Mouse (Mus musculus): ENCODE results near the gene Gm7029.
"Not testable (repeated sequence)": the region's sequence is repeated elsewhere in the genome, so short reads cannot be mapped to it uniquely, and the experiment has no call there.

The Gm7029 gene

DNA sequence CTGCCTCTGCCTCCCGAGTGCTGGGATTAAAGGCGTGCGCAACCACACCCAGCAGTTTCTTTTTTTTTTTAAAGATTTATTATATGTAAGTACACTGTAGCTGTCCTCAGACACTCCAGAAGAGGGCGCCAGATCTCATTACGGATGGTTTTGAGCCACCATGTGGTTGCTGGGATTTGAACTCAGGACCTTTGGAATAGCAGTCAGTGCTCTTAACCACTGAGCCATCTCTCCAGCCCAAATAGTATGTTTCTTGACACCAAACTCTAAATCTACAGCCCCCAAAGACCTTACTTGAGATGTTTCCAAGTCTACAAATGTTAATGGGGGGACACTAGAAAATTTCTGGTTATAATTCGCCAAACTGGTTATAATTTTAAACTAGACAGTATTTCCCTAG, 18.3 kb downstream of the Gm7029 start:
- in situ Hi-C loops (cut with MboI): not testable (repeated sequence)

DNA sequence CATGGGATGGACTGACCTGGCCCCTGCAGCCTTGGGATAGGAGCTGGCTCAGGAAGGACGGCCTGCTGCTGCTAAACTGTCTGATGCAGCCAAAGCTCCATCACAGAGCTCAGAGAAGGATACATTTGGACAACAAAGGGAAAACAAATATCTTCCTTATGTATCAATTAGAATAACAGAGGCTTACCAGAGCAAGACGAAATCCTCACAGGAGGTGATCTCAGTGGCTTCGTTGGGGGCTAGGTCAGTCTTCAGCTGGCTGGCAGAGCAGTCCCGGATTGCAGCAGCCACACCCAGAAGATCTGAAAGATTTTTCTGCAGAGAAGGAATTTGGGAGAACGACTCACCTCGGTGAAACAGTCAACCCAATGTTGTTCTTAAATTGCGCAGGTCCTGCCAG, 18.8 kb downstream of the Gm7029 start:
- in situ Hi-C loops (cut with MboI): no loop called here

DNA sequence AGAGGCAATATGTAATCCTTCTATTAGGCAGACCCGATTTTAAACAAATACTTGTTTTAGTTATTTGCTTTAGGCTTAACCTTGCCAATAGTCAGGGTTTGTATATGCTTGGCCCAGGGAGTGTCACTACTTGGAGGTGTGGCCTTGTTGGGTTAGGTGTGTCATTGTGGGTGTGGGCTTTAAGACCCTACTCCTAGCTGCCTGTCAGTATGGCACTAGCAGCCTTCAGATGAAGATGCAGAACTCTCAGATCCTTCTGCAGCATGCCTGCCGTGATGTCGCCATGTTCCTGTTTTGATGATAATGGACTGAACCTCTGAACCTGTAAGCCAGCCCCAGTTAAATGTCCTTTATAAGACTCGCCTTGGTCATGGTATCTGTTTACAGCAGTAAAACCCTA, 19.4 kb downstream of the Gm7029 start:
- in situ Hi-C loops (cut with MboI): not testable (repeated sequence)

DNA sequence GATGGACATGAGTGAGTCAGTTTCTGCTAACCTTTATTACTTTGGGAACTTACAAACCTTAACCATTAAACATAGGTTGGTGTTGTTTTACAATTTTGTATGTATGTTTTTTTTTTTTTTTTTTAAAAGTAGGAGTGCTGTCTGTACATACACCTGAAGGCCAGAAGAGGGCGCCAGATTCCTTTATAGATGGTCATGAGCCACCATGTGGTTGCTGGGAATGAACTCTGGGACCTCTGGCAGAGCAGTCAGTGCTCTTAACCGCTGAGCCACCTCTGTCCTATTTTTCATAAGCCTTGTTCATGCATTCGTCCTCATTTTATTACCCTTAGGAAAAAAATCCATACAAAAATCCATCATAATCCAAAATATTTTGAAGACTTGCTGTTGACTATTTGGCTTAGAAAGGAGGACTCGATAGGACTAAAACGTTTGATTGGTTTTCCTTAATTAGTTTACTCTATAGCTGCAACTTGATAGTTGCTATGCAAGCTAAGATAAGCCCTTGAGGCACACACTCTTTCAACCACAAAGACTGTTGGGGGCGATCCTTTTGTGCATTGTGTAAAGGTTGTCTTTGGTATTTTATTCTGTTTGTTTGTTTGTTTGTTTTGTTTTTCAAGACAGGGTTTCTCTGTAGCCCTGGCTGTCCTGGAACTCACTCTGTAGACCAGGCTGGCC, 23.6 kb downstream of the Gm7029 start:
- in situ Hi-C loops (cut with MboI): no loop called here

DNA sequence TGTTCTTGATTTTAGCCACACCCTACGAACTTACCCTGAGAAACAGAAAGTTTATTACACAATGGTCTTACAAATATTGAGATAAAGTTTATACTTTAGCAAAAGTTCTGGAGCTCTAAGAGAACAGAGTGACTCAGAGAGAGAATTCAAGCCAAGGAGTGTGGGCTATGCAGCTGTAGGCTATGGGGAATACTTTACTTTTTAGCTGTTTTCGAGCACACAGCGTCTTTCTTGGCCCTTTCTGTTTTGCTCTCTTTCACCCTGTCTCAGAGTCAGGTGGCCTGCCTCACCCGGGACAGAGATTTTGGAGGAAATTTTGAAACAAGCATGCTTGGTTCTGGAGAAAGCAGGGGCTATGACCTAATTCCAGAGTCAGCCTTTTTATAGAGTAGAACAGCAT, 24.6 kb downstream of the Gm7029 start:
- in situ Hi-C loops (cut with MboI): not testable (repeated sequence)

DNA sequence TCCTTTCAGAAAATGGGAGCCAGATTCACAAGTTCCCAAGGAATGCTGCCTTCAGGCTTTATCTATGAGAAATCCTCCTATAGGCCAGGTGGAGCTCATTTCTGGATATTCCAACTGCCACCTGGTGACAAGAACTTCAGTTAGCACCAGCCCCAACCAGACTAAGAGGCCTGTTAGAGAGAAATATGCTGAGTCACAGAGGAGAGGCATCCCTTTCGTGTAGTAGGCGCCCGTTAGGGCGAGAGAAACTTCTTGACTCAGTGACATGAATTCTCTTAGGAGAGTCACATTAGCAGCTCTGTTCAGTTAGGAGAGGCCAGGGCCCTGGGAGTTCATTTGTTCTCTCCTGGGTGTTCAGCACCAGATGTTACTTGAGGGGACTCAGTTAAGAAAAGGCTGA, 26.0 kb downstream of the Gm7029 start:
- in situ Hi-C loops (cut with MboI): no loop called here

DNA sequence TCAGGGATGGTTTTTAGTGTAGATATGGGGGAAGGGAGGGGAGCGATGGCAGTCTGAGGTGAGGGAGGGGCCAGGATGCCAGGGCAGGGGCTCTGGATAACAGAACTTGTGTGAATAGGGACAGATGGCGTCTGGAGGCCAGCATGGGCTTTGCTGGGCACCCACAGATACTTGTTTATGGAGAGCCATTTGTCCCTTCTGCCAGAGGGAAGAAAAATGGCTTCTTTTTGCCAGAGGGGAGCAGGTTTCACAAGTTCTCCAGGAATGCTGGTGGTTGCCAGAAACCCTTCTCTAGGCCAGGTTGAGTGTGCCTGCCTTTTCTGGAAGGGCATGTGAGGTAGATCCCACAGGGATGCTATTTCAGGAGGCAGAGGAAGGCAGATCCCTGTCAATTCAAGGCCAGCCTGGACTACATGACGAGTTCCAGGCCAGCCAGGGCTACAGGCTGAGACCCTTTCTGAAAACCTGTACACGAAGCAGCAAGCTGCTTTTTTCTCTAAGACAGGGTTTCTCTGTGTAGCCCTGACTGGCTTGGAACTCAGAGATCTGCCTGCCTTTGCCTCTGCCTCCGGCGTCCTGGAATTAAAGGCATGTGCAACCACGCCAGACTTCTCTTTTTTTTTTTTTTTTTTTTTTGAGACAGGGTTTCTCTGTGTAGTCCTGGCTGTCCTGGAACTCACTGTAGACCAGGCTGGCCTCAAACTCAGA, 26.8 kb downstream of the Gm7029 start:
- in situ Hi-C loops (cut with MboI): no loop called here

DNA sequence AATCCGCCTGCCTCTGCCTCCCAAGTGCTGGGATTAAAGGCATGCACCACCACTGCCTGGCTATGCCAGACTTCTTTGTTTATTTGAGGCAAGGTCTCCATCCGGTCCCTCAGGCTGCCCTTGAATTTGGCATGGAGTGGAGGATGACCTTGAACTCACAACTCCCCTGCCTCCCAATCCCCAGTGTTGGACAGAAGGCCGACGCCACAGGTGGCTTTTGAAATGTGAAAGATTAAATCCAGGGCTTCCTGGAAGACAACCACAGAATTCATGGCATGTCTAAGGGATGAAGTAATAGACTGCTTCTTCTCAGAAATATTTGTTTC, 27.3 kb downstream of the Gm7029 start:
- in situ Hi-C loops (cut with MboI): no loop called here

DNA sequence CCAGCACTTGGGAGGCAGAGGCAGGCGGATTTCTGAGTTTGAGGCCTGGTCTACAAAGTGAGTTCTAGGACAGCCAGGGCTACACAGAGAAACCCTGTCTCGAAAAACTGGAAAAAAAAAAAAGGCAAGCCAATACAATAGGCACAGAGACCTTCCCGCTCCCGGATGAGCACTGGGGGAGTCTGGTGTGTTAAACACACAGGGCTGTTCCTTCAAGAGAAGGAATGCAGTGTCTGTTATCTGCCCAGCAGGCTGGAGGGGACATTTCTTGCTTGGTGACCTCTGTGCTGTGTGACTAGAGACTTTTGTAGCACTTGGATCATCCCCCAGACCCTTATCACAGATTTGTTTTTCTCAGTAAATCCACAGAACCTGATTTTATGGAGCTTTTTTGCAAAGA, 28.0 kb downstream of the Gm7029 start:
- in situ Hi-C loops (cut with MboI): no loop called here

DNA sequence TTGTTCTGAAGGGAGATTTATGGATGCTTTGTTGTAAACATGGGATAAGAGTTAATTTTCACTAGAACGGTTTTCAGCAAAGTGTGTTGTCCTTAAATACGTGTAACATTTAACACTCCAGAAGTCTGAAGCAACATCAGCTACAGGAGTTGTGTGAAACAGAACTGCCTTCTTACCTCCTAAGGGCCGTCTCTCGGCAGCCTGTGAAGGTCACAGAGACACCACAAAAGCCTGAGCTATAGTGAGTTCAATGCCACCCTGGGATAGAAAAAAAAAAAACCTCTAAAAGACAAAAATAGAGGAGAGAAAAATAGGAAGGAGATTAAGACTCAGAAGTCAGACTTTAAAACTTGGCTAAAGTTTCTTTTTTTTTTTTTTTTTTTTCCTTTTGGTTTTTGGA, 28.4 kb downstream of the Gm7029 start:
- in situ Hi-C loops (cut with MboI): no loop called here

DNA sequence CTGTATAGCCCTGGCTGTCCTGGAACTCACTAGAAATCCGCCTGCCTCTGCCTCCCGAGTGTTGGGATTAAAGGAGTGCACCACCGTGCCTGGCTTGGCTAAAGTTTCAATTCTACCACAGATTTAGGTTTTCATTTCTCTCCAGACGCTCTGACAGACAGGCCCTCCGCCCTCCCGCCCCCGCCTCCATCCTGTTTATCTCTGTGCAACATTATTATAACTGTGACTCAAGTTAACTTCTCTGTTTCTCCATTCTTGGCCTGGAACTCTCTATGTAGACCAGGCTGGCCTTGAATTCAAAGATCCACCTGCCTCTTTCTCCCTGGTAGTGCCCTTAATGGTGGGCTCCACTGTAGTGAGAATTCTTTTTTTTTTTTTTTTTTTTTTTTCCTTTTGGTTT, 28.9 kb downstream of the Gm7029 start:
- in situ Hi-C loops (cut with MboI): no loop called here

DNA sequence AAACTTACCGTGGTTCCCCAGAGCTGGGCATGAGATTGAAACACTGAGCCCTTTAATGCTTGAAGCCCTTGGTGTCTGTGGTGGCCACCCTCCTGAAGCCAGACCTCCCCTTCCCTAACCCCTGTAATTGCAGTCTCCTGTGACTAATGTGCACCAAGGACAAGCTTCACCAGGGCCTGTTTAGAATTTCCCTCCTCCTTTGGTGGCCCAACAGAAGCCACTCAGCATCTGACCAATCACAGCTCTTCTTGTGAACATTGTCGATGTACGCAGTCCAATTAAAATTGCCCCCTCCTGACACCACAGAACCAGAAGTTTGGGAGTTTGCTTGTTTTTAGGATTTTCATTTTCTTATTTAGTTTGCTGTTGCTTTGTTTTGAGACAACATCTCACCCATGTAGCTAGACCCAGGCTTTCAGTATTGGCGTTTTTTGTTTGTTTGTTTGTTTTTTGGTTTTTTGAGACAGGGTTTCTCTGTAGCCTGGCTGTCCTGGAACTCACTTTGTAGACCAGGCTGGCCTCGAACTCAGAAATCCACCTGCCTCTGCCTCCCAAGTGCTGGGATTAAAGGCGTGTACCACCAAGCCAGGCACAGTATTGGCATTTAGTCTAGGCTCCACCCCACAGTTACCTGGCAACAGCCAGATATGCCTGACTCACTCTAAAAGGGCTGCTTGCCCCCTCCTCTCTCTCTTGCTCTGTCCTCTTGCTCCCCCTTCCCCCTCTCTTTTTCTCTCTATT, 30.4 kb downstream of the Gm7029 start:
- in situ Hi-C loops (cut with MboI): not testable (repeated sequence)

DNA sequence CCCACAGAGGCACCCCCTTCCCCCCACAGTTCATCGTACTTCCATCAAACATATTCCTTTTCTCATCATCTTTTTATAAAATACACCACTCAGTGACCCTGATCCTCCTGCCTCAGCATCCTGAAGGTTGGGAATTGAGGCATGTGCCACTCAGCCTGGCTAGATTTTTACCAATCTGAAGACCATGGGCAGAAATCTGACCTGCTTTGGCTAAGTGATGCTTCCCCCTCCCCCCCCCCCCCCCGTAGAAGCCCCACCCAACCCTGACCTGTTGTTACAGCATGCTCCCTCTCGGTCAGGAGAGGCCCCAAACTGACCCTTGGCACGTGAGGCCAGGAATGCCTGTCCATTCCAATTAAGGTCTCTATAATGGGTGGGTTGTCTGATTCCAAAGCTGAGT, 31.2 kb downstream of the Gm7029 start, which contains the start of gene Platr17:
TSS of gene Platr17 (plus strand) at position 301 of the 400 bp plus-strand sequence.
- in situ Hi-C loops (cut with MboI): not testable (repeated sequence)

DNA sequence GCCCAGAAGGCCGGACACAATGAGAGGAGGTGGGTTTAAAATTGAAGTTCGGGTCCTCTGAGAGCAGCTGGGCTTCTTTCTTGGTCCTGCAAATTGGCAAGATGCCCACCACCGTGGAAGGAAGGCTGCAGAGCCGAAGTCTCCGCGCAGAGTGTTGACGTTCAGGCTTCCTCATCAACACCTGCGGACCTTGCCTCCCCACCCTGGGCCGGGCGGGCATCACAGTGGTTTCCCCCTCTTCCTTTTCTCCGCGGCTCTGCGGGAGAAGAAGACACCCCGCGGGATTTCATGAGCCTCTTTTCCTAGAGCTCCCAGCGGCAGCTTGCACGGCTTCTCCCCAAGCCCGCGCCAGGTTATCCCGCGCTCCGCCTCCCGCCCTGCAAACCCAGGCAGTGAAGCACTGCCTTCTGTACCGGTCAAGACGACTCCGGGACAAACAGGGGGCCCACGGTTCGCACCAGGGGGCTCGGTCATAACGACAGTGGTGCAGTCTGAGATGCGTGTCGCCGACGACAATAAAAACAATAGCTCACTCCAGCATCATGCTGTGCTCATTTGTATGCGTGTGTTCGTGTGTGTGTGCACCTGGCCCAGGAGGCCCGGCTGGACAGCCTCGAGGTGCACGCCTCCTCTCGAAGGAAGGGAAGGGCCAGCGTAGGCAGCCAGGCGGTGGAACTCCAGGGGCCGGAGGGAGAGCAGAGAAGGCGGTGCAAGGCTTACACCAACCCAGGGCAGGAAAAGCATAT, 34.9 kb downstream of the Gm7029 start:
- in situ Hi-C loops (cut with MboI): no loop called here

DNA sequence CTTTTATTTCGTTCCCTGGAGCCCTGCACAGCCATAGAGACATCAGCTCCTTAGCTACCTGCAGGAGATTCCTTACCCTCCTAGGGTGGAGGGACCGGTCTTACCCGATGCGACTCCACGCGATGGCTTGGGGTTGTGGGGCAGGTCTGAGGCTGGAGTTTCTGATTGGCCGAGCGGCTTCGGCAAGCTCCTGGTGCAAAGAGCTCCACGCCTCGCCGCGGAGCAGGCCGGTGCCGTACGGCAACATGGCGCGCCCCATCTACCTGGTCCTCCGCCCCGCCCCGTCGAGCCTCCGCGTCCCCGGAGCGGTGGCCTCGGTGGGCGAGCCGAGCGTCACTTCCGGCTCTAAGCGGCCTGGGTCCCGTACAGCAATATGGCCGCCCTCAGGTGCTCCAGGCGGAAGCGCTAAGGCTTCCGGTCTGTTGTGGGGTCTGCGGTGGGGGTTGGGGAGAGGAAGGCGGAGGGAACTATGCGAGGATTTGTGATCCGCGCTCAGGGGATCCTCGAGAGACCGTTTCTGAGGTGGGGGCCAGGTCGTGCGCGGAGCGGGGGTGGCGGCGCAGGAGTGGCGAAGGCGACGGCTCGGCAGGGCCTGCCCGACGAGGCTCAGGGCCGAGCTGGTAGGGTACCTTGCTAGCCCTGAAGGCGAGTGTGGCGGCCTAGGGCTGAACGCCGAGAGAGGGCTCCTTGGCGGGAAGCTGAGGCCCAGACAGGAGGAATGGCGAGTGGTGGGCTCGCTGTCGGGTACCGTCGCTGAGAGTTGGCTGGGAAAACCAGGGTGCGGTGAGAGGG, 35.6 kb downstream of the Gm7029 start, which contains the start of gene Daxx:
TSS of gene Daxx (plus strand) at position 338 of the 792 bp plus-strand sequence.
- in situ Hi-C loops (cut with MboI): no loop called here

DNA sequence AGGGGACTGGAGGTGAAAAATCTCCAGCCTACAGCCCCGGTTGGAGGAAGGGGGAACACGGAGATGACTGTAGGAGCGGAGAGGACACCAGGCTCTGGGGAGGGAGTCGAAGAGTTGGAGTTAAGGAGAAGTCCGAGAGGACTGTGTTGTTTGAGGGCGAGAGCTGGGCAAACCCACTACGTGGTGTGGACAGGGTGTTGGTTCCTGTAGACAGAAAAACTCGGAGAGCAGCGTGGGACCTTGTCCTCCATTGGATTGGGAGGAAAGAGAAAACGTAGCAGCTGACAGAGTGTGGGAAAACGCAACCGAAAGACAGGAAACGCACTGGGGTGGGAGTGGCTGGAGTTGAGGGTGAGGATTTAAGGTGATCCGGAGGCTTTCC, 36.2 kb downstream of the Gm7029 start:
- in situ Hi-C loops (cut with MboI): no loop called here

DNA sequence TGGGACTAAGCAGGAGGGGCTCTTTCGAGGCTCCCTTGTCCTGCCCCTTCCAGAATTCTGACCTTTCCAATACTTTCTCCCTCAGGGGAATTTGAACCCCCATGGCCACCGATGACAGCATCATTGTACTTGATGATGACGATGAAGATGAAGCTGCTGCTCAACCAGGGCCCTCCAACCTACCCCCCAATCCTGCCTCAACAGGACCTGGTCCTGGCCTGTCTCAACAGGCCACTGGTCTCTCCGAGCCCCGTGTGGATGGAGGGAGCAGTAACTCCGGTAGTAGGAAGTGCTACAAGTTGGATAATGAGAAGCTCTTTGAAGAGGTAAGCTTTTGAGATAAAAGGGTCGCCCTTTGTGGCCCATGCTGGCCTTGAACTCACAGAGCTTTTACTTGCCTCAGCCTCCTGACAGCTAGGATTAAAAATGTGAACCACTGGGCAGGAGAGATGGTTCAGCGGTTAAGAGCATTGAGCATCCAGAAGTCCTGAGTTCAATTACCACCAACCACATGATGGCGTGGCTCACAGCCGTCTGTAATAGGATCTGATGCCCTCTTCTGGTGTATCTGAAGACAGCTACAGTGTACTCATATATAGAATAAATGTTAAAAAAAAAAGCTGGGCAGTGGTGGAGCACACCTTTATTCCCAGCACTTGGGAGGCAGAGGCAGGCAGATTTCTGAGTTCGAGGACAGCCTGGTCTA, 36.9 kb downstream of the Gm7029 start:
- in situ Hi-C loops (cut with MboI): no loop called here

DNA sequence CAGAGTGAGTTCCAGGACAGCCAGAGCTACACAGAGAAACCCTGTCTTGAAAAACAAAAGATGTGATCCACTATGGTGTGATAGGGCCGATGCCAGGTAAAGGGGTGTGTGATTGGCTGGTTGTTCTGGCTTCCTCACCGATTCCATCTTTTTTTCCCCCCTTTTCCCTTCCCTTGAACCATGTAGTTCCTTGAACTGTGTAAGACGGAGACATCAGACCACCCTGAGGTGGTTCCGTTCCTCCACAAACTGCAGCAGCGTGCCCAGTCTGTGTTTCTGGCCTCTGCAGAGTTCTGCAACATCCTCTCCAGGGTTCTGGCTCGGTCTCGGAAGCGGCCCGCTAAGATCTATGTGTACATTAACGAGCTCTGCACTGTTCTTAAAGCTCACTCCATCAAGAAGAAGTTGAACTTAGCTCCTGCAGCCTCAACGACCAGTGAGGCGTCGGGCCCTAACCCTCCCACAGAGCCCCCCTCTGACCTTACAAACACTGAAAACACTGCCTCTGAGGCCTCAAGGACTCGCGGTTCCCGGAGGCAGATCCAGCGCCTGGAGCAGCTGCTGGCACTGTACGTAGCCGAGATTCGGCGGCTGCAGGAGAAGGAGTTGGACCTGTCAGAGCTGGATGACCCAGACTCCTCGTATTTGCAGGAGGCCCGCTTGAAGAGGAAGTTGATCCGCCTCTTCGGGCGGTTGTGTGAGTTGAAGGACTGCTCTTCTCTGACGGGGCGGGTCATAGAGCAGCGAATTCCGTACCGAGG, 37.6 kb downstream of the Gm7029 start:
- in situ Hi-C loops (cut with MboI): no loop called here

DNA sequence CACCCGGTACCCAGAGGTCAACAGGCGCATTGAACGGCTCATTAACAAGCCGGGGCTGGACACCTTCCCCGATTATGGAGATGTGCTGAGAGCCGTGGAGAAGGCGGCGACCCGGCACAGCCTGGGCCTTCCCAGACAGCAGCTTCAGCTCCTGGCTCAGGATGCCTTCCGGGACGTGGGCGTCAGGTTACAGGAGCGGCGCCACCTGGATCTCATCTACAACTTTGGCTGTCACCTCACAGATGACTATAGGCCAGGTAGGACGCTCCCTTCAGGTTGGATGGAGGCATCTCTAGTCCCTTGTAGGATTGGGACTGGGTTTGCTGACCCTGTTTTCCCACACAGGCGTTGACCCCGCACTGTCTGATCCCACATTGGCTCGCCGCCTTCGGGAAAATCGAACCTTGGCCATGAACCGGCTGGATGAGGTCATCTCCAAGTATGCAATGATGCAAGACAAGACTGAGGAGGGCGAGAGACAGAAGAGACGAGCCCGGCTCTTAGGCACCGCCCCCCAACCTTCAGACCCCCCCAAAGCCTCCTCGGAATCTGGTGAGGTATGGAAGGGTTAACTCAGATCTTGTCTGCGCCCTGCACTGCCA, 38.3 kb downstream of the Gm7029 start:
- in situ Hi-C loops (cut with MboI): no loop called here

DNA sequence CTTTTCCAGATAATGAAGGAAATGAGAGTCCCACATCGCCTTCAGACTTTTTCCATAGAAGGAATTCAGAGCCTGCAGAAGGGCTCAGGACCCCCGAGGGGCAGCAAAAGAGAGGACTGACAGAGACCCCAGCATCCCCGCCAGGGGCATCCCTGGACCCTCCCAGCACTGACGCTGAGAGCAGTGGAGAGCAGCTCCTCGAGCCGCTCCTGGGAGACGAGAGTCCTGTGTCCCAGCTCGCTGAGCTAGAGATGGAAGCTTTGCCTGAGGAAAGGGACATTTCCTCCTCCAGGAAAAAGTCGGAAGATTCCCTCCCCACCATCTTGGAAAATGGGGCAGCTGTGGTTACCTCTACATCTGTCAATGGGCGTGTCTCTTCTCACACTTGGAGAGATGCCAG, 39.6 kb downstream of the Gm7029 start:
- in situ Hi-C loops (cut with MboI): no loop called here

Data from mature B cell (primary cell).